Mouse (Mus musculus) mature B cell (primary cell): ENCODE results near the gene Kank3.

Experiments
- in situ Hi-C: fragments of 300-500 bp; cut with MboI; formaldehyde crosslinking; loops from 2 replicates; pipeline ENCODE4 v1.14.3; 2019

Kank3 gene

DNA sequence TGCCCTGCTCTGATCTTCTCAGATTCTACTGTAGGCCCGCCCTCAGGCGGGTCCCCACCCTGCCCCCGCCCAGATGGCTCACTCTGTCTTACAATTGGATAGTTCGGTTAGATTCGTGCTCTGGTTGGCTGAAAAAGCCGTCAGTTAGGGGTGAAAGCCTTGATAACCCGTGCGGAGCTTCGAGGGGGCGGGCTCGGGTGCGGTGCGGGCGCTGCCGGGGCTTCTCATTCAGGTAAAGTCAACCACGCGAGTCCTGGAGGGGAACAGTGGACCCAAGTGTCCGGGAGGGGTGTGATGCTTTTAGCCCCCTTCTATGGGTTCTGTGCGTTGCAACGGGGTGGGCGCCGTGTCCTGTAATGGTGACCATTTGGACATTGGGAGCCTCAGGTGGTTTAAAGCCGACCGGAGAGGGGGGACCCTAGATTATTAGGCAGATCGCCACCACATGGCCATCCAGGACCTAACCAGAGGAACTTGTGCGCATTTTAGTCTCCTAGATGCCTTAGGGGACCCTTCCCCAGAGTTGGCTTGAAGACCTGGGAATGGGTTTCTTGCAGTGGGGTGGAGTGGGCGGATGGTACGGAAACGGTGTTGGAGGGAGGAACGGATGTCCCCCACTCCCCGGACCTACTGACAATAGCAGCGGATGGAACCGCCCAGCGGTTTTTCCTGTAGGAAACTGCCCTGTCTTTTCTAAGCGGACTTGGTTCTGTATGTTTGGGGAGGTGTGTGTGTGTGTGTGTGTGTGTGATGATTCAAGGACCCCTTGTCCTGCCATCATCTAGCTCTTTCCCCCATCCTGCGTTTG lies at the start of gene Kank3:
Gene Kank3, plus strand, starts transcription at position 186 of the 808 bp plus-strand sequence.
- in situ Hi-C loops = loop anchor here (25.0 kb wide), 1 partner anchor 373 kb away; the partner anchor contains the start of gene Actl9

DNA sequence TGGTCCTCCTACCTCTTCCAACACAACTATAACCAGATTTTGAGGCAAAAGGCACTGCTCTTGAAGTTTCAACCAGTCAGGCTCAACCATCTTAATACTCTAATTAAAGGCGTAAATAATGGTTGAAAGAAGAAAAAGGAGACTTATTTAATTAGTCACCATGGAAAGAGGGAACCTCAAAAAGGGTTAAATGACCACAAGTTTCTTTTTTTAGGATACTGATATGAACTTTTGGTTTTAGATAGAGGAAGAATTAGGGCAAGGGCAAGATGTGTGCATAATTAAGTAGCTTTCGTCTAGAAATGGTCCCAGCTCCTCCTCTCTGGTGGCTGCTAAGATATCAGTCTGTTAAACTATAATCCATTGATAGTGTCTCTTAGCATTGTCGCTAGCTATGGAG lies 43.9 kb upstream of the Kank3 start:
- in situ Hi-C loops = no loop called here

- in situ Hi-C loops = no loop called here
These were observed 38.7 kb upstream of the Kank3 start for GRCm38 (mm10) chr17:33771617-33772016.

DNA sequence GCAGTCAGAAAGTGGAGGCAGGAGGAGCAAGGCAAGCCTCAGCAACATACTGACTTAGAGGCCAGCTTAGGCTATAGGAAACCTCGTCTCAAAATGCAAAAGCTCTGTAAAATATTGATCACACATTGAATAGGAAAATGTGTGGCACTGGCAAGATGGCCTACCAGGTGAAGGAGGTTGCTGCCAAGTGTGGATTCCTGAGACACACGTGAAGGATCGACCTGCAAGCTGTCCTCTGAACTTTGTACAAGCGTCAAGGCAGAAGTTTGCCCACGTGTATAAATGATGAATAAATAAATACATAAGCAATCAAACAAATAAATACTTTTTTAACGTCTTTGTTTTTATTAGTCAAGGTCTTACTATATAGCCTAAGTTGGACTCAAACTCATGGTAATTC lies 36.9 kb upstream of the Kank3 start:
- in situ Hi-C loops = no loop called here

- in situ Hi-C loops = no loop called here
These were observed 36.3 kb upstream of the Kank3 start for GRCm38 (mm10) chr17:33773871-33774572.

- in situ Hi-C loops = no loop called here
These were observed 35.7 kb upstream of the Kank3 start for GRCm38 (mm10) chr17:33774573-33775155.

DNA sequence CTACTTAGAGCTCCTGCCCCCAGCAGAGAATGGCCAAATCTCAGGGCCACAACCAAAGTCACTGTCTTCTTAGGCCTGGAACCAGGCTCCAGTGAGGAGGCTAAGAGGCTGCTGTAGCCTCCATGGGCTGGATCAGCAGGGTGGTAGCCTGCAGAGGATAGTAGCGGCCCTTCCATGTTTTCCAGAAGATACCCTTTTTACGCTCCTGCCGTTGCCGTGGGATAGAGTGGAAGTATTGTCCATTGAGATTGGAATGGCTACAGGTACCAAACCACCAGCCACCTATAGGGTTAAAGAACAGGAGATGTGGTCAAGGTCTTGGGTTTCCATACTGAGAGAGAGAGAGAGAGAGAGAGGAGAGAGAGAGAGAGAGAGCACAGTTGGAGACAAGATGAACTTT lies 35.0 kb upstream of the Kank3 start:
- in situ Hi-C loops = no loop called here

- in situ Hi-C loops = no loop called here
These were observed 30.9 kb upstream of the Kank3 start for GRCm38 (mm10) chr17:33779271-33779966.

DNA sequence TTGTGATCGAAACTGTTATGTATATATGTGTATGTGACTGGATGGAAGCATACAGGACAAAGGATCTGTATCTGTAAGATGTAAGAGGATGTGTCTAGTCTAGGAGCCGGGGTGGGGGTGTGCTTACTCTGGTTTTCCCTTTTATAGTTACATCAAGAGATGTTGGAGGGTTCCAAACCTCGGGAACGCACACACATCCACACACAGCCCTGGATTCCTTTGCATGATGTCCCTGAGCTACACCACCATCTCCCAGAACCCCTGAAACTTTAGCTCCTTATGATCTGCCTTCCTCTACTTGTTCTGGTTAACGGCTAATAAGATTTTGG lies 30.4 kb upstream of the Kank3 start:
- in situ Hi-C loops = no loop called here

GRCm38 (mm10) chr17:33780431-33780830 lies 29.9 kb upstream of the Kank3 start:
- in situ Hi-C loops = no loop called here

- in situ Hi-C loops = no loop called here
These were observed 29.0 kb upstream of the Kank3 start, which contains the start of gene Angptl4 for GRCm38 (mm10) chr17:33781124-33781977. TSS of gene Angptl4 (minus strand) at chr17:33781830.

DNA sequence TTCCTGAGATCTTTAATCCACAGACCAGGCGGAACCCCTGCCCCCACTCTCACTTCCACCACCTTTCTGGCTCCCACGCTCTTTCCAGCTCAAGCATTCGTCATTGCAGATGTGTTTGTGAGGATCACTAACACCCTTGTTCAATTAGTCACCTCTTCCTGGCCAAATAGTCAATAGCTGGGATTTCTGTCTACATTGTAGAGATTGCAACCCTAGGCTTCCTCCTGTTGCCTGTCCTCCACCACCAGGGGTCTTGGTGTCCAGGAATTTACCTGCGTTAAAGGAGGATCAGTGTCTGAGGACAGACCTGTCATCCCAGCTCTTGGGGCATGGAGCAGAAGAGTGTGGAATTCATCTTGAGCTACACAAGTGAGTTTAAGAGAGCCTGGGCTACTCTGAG lies 28.3 kb upstream of the Kank3 start:
- in situ Hi-C loops = no loop called here

- in situ Hi-C loops = no loop called here
These were observed 26.9 kb upstream of the Kank3 start for GRCm38 (mm10) chr17:33783408-33783807.

DNA sequence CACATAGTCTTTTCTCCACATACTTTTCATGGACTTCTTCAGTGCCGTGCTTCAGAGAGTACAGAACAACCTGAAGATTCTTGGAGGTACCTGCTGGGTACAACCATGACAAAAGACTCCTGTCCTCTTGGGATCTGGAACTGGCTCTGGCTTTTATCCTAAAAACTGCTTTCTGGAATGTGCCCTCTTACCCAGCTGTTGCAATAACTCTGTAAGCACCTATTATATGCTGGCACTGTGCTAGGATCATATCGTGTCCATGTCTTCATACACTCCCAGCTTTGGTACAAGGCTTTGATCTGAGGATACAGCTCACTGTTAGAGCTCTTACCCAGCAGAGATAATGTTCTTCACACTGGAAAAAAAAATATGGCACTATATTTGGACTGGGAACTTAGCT lies 25.4 kb upstream of the Kank3 start:
- in situ Hi-C loops = no loop called here

DNA sequence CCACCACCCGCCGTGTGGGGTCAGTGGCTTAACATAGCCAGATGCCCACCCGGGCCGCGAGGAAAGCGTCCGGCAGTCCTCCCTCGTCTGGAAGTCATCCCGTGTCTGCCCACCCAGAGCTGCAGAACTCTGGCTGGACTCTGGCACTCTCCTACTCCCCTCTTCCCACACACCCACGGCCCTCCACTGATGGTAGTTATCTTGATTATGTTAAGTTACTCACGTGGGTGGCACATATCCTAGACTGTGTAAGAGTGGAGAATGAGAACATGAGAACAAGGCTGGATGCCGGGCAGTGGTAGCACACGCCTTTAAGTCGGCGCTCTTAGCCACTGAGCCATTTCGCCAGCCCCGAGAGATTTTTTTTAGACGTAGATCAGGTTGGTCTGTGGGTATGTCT lies 23.9 kb upstream of the Kank3 start:
- in situ Hi-C loops = no loop called here

DNA sequence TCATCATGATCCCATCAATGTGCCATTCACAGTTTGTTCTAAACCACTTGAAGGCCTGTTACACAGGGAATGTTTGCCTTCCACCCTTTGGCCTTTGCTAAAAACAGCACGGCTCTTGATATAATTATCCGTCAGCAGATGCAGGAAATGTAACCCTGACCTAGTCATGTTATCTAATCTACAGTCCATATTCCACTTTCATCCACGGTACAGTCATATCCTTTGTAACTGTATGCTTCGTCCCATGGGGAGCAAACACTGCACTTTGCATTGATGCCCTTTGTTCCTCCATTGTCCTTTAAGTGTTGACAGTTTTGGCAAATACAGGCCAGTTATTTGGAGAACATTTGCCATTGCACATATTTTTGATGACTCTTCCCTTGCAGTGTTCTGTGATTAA lies 21.6 kb upstream of the Kank3 start:
- in situ Hi-C loops = no loop called here

DNA sequence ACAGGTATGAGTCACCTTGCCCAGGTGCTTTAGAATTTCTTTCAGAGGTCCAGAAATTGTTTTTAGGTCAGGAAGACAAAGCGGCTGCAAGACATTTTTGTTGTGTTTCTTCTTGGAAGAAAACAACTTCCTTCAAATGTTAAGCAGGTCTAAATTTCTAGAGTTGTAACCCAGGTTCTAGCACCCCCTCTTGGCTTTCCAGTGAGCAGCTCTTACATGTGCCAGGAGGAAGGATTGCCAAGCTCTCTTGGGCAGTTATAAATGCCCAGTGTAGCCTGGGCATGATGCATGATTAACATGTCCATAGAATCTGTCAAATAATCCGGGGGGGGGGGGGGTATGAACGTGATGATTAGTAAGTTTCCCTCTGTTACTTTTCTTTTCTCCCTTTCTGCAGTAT lies 12.0 kb upstream of the Kank3 start:
- in situ Hi-C loops = no loop called here

GRCm38 (mm10) chr17:33799277-33799676 lies 11.0 kb upstream of the Kank3 start:
- in situ Hi-C loops = no loop called here

- in situ Hi-C loops = loop anchor here (25.0 kb wide), 1 partner anchor 365 kb away; the partner anchor contains the start of gene Actl9
These were observed 8.1 kb upstream of the Kank3 start for GRCm38 (mm10) chr17:33802221-33802620.

GRCm38 (mm10) chr17:33804205-33804604 lies 6.1 kb upstream of the Kank3 start:
- in situ Hi-C loops = loop anchor here (25.0 kb wide), 1 partner anchor 367 kb away; the partner anchor contains the start of gene Actl9

DNA sequence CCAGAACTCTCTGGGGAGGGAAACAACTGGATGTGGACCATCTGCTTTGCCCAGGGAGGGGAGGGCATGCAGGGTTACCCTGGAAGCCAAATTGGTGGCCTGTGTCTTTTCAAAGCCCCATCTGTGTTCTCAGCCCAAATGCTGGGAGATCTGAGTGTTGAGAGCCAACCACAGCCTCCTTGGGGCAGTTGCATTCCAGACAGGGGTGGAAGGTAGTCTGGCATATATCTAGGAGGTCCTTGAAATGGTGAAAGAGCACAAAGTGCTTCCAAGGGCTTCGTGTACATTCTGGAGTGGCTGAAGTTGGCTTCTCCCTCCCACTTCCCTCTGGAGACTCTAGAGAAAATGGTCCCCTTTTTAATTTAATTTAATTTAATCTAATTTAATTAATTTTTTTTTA lies 5.6 kb upstream of the Kank3 start:
- in situ Hi-C loops = loop anchor here (25.0 kb wide), 1 partner anchor 367 kb away; the partner anchor contains the start of gene Actl9
